Mouse (Mus musculus): ENCODE measurements around the gene Lnpep.

DNA sequence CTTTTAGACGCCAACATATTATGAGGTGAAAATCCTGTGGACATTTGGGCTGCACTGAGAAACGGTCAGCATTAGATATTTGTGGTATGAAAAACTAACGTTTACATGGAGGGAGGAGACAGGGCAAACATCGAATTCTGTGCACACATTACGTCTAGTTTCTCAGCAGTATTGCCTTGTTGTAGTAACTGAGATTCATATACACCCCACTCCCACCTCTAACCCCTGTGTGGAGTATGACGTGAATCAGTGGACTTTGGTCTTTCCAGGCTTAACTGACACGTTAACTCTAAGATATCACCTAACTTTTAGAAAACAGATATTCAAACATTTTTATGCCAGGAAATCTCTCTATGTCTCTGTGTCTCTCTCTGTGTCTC is 133.2 kb downstream of the Lnpep start:
- no peak for TF ChIP-seq CTCF (conservative IDR thresholded peaks at IDR 0.05; ENCODE audit: insufficient read depth, insufficient read length, low read depth, low read length)
- no peak for TF ChIP-seq POLR2A (IDR thresholded peaks at IDR 0.05; ENCODE audit: low read depth, low read length)
